Mouse (Mus musculus): ENCODE data around the gene Lrfn2. TPM values are rescaled to one million over a fixed set of nuclear protein-coding genes. Genes with fewer than 3 reads are reported as not detected.
A peak's percentile ranks its signal among the peaks of the same experiment; 100 is the strongest.

Gene Lrfn2
- total and polyA plus RNA-seq, 2 experiments from 2014 or later: 16.5 to 28.7 TPM

- no peak overlapping the region for H3K9ac ChIP-seq
- H3K27ac ChIP-seq (ENCODE audit: low read depth, low read length): no peak overlapping the region
- WGBS: 92% methylated on average over 11 of the region's 11 CpGs
- H3K9me3 ChIP-seq (ENCODE audit: low read length): no peaks in the 10 kb centered on the region
- no peaks in the 10 kb centered on the region for H3K4me1 ChIP-seq (ENCODE audit: insufficient read depth)
- ATAC-seq (no peak), DNase-seq (no peak)
- no peak overlapping the region for H3K4me2 ChIP-seq (ENCODE audit: low read depth)
- TF ChIP-seq CTCF (IDR thresholded peaks at IDR 0.05; ENCODE audit: low read depth): no peak
- H3K4me3 ChIP-seq (ENCODE audit: low read depth, low read length): no peak overlapping the region
- no peaks in the 10 kb centered on the region for H3K27me3 ChIP-seq (ENCODE audit: insufficient read depth, low read length)
- H3K36me3 ChIP-seq (ENCODE audit: insufficient read depth): no peaks in the 10 kb centered on the region
Measured at GRCm38 (mm10) chr17:49051231-49051630, 119.1 kb downstream of the Lrfn2 start.

- no peak for TF ChIP-seq CTCF (IDR thresholded peaks at IDR 0.05; ENCODE audit: low read depth)
- H3K4me2 ChIP-seq (ENCODE audit: low read depth): no peak overlapping the region
- H3K36me3 ChIP-seq (ENCODE audit: insufficient read depth): no peaks in the 10 kb centered on the region
- 87% methylated on average over 8 of the region's 8 CpGs for WGBS
- DNase-seq (no peak), ATAC-seq (no peak)
- no peak overlapping the region for H3K27ac ChIP-seq (ENCODE audit: low read depth, low read length)
- no peaks in the 10 kb centered on the region for H3K9me3 ChIP-seq (ENCODE audit: low read length)
- H3K4me3 ChIP-seq (ENCODE audit: low read depth, low read length): no peak overlapping the region
- H3K4me1 ChIP-seq (ENCODE audit: insufficient read depth): peaks cover 17% of the 10 kb centered on the region
- H3K27me3 ChIP-seq (ENCODE audit: insufficient read depth, low read length): no peaks in the 10 kb centered on the region
- no peak overlapping the region for H3K9ac ChIP-seq
Measured at GRCm38 (mm10) chr17:49061141-49061540, 129.0 kb downstream of the Lrfn2 start.

GRCm38 (mm10) chr17:49063789-49064188, 131.6 kb downstream of the Lrfn2 start:
- Histone ChIP-seq H3K27ac (ENCODE audit: low read depth, low read length) (peak overlapping the region; percentile 85), H3K36me3 (ENCODE audit: insufficient read depth) (no peaks in the 10 kb centered on the region), H3K9me3 (ENCODE audit: low read length) (no peaks in the 10 kb centered on the region), H3K4me2 (ENCODE audit: low read depth) (no peak overlapping the region), H3K4me3 (ENCODE audit: low read depth, low read length) (no peak overlapping the region), H3K4me1 (ENCODE audit: insufficient read depth) (peaks cover 17% of the 10 kb centered on the region), H3K27me3 (ENCODE audit: insufficient read depth, low read length) (no peaks in the 10 kb centered on the region), H3K9ac (no peak overlapping the region)
- TF ChIP-seq CTCF (IDR thresholded peaks at IDR 0.05; ENCODE audit: low read depth): no peak
- ATAC-seq (peak; percentile 78), DNase-seq (peak; percentile 61)
- WGBS: 34% methylated on average over 3 of the region's 3 CpGs

GRCm38 (mm10) chr17:49064526-49064925, 132.3 kb downstream of the Lrfn2 start:
- H3K36me3 ChIP-seq (ENCODE audit: insufficient read depth): no peaks in the 10 kb centered on the region
- WGBS: 57% methylated on average over 8 of the region's 8 CpGs
- peak; percentile 70 for ATAC-seq
- TF ChIP-seq CTCF (IDR thresholded peaks at IDR 0.05; ENCODE audit: low read depth): no peak
- H3K4me3 ChIP-seq (ENCODE audit: low read depth, low read length): no peak overlapping the region
- H3K4me1 ChIP-seq (ENCODE audit: insufficient read depth): peaks cover 17% of the 10 kb centered on the region
- H3K9ac ChIP-seq: no peak overlapping the region
- H3K4me2 ChIP-seq (ENCODE audit: low read depth): no peak overlapping the region
- no peaks in the 10 kb centered on the region for H3K9me3 ChIP-seq (ENCODE audit: low read length)
- DNase-seq: peak; percentile 57
- H3K27me3 ChIP-seq (ENCODE audit: insufficient read depth, low read length): no peaks in the 10 kb centered on the region
- H3K27ac ChIP-seq (ENCODE audit: low read depth, low read length): peak overlapping the region; percentile 85

GRCm38 (mm10) chr17:49065050-49065449, 132.9 kb downstream of the Lrfn2 start:
- no peaks in the 10 kb centered on the region for H3K27me3 ChIP-seq (ENCODE audit: insufficient read depth, low read length)
- H3K9ac ChIP-seq: no peak overlapping the region
- no peak overlapping the region for H3K4me3 ChIP-seq (ENCODE audit: low read depth, low read length)
- no peak overlapping the region for H3K4me2 ChIP-seq (ENCODE audit: low read depth)
- TF ChIP-seq CTCF (IDR thresholded peaks at IDR 0.05; ENCODE audit: low read depth): no peak
- H3K9me3 ChIP-seq (ENCODE audit: low read length): no peaks in the 10 kb centered on the region
- DNase-seq (no peak), ATAC-seq (no peak)
- 93% methylated on average over 3 of the region's 3 CpGs for WGBS
- H3K36me3 ChIP-seq (ENCODE audit: insufficient read depth): peaks cover 4% of the 10 kb centered on the region
- peaks cover 17% of the 10 kb centered on the region for H3K4me1 ChIP-seq (ENCODE audit: insufficient read depth)
- peak overlapping the region; percentile 85 for H3K27ac ChIP-seq (ENCODE audit: low read depth, low read length)

GRCm38 (mm10) chr17:49066748-49067147, 134.6 kb downstream of the Lrfn2 start:
- Histone ChIP-seq H3K4me3 (ENCODE audit: low read depth, low read length) (no peak overlapping the region), H3K27me3 (ENCODE audit: insufficient read depth, low read length) (no peaks in the 10 kb centered on the region), H3K9ac (no peak overlapping the region), H3K4me2 (ENCODE audit: low read depth) (no peak overlapping the region), H3K9me3 (ENCODE audit: low read length) (no peaks in the 10 kb centered on the region), H3K36me3 (ENCODE audit: insufficient read depth) (peaks cover 16% of the 10 kb centered on the region), H3K4me1 (ENCODE audit: insufficient read depth) (peaks cover 17% of the 10 kb centered on the region), H3K27ac (ENCODE audit: low read depth, low read length) (no peak overlapping the region)
- DNase-seq: no peak
- 61% methylated on average over 6 of the region's 6 CpGs for WGBS
- peak; percentile 32; the same call in 1 of the 2 replicates for TF ChIP-seq CTCF (IDR thresholded peaks at IDR 0.05; ENCODE audit: low read depth)
- no peak for ATAC-seq

- peak; percentile 25 for DNase-seq
- 39% methylated on average over 2 of the region's 2 CpGs for WGBS
- no peak overlapping the region for H3K27ac ChIP-seq (ENCODE audit: low read depth, low read length)
- TF ChIP-seq CTCF (IDR thresholded peaks at IDR 0.05; ENCODE audit: low read depth): no peak
- H3K4me3 ChIP-seq (ENCODE audit: low read depth, low read length): no peak overlapping the region
- no peak overlapping the region for H3K4me2 ChIP-seq (ENCODE audit: low read depth)
- H3K9me3 ChIP-seq (ENCODE audit: low read length): no peaks in the 10 kb centered on the region
- H3K36me3 ChIP-seq (ENCODE audit: insufficient read depth): no peaks in the 10 kb centered on the region
- no peak overlapping the region for H3K9ac ChIP-seq
- peak; percentile 71 for ATAC-seq
- no peaks in the 10 kb centered on the region for H3K4me1 ChIP-seq (ENCODE audit: insufficient read depth)
- H3K27me3 ChIP-seq (ENCODE audit: insufficient read depth, low read length): no peaks in the 10 kb centered on the region
Measured at GRCm38 (mm10) chr17:49078168-49078567, 146.0 kb downstream of the Lrfn2 start.

Measured in forebrain, postnatal 0 days (tissue).